Mouse (Mus musculus): Measurements from ENCODE around the gene Caln1.

- TF ChIP-seq GATA1 (IDR thresholded peaks at IDR 0.05; ENCODE audit: borderline replicate concordance, low read length): no peak
- no peak for TF ChIP-seq FLI1 (IDR thresholded peaks at IDR 0.05; ENCODE audit: low read length)
Observed at GRCm38 (mm10) chr5:130333971-130334370, 35.3 kb upstream of the Caln1 start.

All from megakaryocyte, embryonic 14.5 days (primary cell).